Mouse (Mus musculus): ENCODE measurements around the gene Notch2. TPM values are rescaled to one million over a fixed set of nuclear protein-coding genes. Genes with fewer than 3 reads are reported as not detected.

The Notch2 gene
- polyA plus RNA-seq, 1 experiment from 2014 or later, result 33.8 TPM

DNA sequence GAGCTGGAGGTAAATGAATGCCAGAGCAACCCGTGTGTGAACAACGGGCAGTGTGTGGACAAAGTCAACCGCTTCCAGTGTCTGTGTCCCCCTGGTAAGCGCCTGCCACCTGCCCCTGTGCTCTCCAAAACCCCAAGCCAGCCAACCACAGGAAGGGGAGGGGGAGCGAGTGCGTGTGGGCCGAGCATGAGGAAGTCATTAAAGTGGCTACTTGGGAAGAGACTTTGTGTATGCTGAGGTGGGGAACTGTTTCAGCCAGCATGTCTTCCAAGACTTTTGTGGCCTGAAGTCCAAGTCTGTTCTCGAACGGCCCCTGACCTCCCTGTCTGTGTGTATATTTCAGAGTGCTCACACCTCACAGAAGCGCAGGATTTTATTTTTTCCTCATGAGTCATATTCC, 88.2 kb downstream of the Notch2 start:
- peak overlapping the region; percentile 41 for H3K27ac ChIP-seq
- 0 out of 2 replicates have a peak, but pooled peaks cover 5% of the 10 kb centered on the region for H3K9me3 ChIP-seq (replicated peaks)
- H3K4me1 ChIP-seq, result peaks cover 34% of the 10 kb centered on the region
- H3K4me2 ChIP-seq, result no peak overlapping the region
- H3K36me3 ChIP-seq, result peaks cover 98% of the 10 kb centered on the region
- no peak overlapping the region for H3K9ac ChIP-seq
- WGBS, result 68% methylated on average over 10 of the region's 10 CpGs
- H3K27me3 ChIP-seq, result no peaks in the 10 kb centered on the region
- no peak overlapping the region for H3K4me3 ChIP-seq (replicated peaks)
- ATAC-seq (replicated peaks; ENCODE audit: low FRiP score), result no peak

DNA sequence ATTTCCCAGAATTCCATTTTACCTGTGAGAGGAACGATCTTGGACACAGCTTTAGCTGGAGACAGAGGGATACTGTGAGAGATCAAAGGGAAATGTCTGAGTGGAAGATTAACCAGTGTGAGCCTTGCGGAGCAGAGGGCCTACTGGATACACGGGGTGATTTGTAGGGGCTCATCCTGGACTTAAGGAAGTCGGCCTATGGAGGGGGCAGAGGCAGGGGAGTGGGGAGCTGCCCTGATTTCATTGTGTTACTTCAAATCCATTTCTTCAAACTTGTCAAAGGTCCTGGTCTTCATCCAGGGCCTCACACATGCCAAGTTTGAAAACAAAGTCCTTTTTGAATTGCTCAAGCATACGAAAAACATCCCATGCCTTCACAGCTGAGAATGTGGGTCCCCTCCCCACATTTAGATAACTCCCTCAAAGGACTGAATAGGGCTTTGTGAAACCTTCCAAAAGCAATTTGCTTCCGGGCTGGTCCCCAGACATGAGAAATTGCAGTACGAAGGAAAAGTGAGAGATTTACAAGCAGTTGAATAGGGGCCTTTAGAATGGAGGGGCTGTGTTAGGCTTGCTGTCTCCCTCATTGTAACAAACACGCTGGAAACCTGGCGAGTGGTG, 91.6 kb downstream of the Notch2 start:
- H3K4me3 ChIP-seq (replicated peaks), result no peak overlapping the region
- H3K9ac ChIP-seq, result no peak overlapping the region
- H3K9me3 ChIP-seq (replicated peaks), result 0 out of 2 replicates have a peak, but pooled peaks cover 5% of the 10 kb centered on the region
- ATAC-seq (replicated peaks; ENCODE audit: low FRiP score), result peak; percentile 47; the same call in 1 of the 2 replicates
- no peaks in the 10 kb centered on the region for H3K27me3 ChIP-seq
- H3K36me3 ChIP-seq, result peaks cover 100% of the 10 kb centered on the region
- no peak overlapping the region for H3K4me2 ChIP-seq
- peak overlapping the region; percentile 63 for H3K27ac ChIP-seq
- H3K4me1 ChIP-seq, result peaks cover 22% of the 10 kb centered on the region
- WGBS, result 57% methylated on average over 9 of the region's 9 CpGs

- H3K36me3 ChIP-seq, result peaks cover 98% of the 10 kb centered on the region
- H3K4me3 ChIP-seq (replicated peaks), result no peak overlapping the region
- H3K4me2 ChIP-seq, result no peak overlapping the region
- ATAC-seq (replicated peaks; ENCODE audit: low FRiP score), result no peak
- H3K27ac ChIP-seq, result peak overlapping the region; percentile 63
- peaks cover 22% of the 10 kb centered on the region for H3K4me1 ChIP-seq
- no peaks in the 10 kb centered on the region for H3K27me3 ChIP-seq
- H3K9me3 ChIP-seq (replicated peaks), result 0 out of 2 replicates have a peak, but pooled peaks cover 5% of the 10 kb centered on the region
- no peak overlapping the region for H3K9ac ChIP-seq
- WGBS, result 80% methylated on average over 6 of the region's 6 CpGs
Measured at GRCm38 (mm10) chr3:98105496-98105895, 92.2 kb downstream of the Notch2 start.

DNA sequence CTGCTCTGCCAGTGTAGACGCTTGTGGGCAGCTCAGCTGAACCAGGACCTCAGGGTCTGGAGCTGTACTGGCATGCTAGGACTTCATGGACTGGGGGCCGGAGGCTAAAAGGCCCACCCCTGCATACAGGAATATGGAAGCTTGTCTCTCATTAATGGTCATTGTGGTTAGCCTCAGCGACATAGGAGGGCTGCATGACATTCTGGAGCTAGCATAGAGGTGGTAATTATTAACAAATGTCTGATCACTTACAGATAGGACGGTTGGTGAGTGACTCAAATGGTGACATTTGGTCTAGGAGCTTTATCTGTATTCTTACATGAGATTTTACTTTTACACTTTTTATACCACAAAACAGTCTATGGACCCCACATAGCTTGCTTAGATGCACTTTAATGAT, 92.8 kb downstream of the Notch2 start:
- H3K4me2 ChIP-seq, result no peak overlapping the region
- H3K9me3 ChIP-seq (replicated peaks), result 0 out of 2 replicates have a peak, but pooled peaks cover 5% of the 10 kb centered on the region
- ATAC-seq (replicated peaks; ENCODE audit: low FRiP score), result no peak
- H3K27ac ChIP-seq, result peak overlapping the region; percentile 63
- H3K4me3 ChIP-seq (replicated peaks), result no peak overlapping the region
- H3K27me3 ChIP-seq, result no peaks in the 10 kb centered on the region
- H3K4me1 ChIP-seq, result peaks cover 22% of the 10 kb centered on the region
- WGBS, result 64% methylated on average over 4 of the region's 4 CpGs
- H3K9ac ChIP-seq, result no peak overlapping the region
- peaks cover 98% of the 10 kb centered on the region for H3K36me3 ChIP-seq

- no peaks in the 10 kb centered on the region for H3K27me3 ChIP-seq
Measured at GRCm38 (mm10) chr3:98106590-98107313, 93.4 kb downstream of the Notch2 start.

DNA sequence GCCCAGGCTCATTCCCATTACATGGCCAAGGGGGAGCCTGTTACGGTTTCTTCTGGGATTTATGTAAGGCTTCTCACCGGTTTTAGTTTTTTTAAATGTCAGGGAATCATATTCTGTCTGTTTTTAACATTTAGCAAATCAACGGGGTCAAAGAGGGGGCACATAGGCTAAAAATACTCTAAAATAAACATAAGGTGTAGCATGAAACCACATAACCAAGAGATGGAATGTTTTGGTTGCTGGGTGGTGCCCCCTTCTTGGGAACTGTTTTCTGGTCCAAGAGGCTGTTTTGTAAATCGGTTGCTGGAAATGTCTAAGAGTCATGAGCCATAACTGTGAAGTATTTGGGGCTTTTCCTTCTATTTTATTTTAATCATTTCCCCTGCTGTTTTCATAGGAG, 95.1 kb downstream of the Notch2 start:
- ATAC-seq (replicated peaks; ENCODE audit: low FRiP score), result no peak
- Histone ChIP-seq H3K27ac (no peak overlapping the region), H3K36me3 (peaks cover 98% of the 10 kb centered on the region), H3K9me3 (replicated peaks) (no peaks in the 10 kb centered on the region), H3K4me2 (no peak overlapping the region), H3K4me1 (peaks cover 22% of the 10 kb centered on the region), H3K9ac (no peak overlapping the region), H3K4me3 (replicated peaks) (no peak overlapping the region), H3K27me3 (no peaks in the 10 kb centered on the region)
- 57% methylated on average over 4 of the region's 4 CpGs for WGBS

More at GRCm38 (mm10) chr3:98106590-98107313, 93.4 kb downstream of the Notch2 start:
- Histone ChIP-seq H3K4me1 (peaks cover 22% of the 10 kb centered on the region), H3K4me2 (no peak overlapping the region), H3K9ac (no peak overlapping the region), H3K9me3 (replicated peaks) (0 out of 2 replicates have a peak, but pooled peaks cover 5% of the 10 kb centered on the region), H3K36me3 (peaks cover 98% of the 10 kb centered on the region), H3K4me3 (replicated peaks) (no peak overlapping the region), H3K27ac (peak overlapping the region; percentile 63)
- 90% methylated on average over 12 of the region's 12 CpGs for WGBS
- no peak for ATAC-seq (replicated peaks; ENCODE audit: low FRiP score)

GRCm38 (mm10) chr3:98108866-98109265, 95.5 kb downstream of the Notch2 start:
- Histone ChIP-seq H3K27ac (no peak overlapping the region), H3K9me3 (replicated peaks) (no peaks in the 10 kb centered on the region), H3K4me1 (peaks cover 22% of the 10 kb centered on the region), H3K4me3 (replicated peaks) (no peak overlapping the region), H3K27me3 (no peaks in the 10 kb centered on the region), H3K9ac (no peak overlapping the region), H3K36me3 (peaks cover 98% of the 10 kb centered on the region), H3K4me2 (no peak overlapping the region)
- no peak for ATAC-seq (replicated peaks; ENCODE audit: low FRiP score)
- WGBS, result 90% methylated on average over 3 of the region's 3 CpGs

- H3K27ac ChIP-seq, result 0 out of 2 replicates have a peak overlapping the region, but pooled peaks have one; percentile 28
- H3K4me2 ChIP-seq, result no peak overlapping the region
- H3K36me3 ChIP-seq, result peaks cover 97% of the 10 kb centered on the region
- H3K9me3 ChIP-seq (replicated peaks), result no peaks in the 10 kb centered on the region
- WGBS, result 68% methylated on average over 4 of the region's 4 CpGs
- peaks cover 6% of the 10 kb centered on the region for H3K4me1 ChIP-seq
- no peak for ATAC-seq (replicated peaks; ENCODE audit: low FRiP score)
- no peaks in the 10 kb centered on the region for H3K27me3 ChIP-seq
- no peak overlapping the region for H3K4me3 ChIP-seq (replicated peaks)
- no peak overlapping the region for H3K9ac ChIP-seq
Measured at GRCm38 (mm10) chr3:98110610-98111009, 97.3 kb downstream of the Notch2 start.

DNA sequence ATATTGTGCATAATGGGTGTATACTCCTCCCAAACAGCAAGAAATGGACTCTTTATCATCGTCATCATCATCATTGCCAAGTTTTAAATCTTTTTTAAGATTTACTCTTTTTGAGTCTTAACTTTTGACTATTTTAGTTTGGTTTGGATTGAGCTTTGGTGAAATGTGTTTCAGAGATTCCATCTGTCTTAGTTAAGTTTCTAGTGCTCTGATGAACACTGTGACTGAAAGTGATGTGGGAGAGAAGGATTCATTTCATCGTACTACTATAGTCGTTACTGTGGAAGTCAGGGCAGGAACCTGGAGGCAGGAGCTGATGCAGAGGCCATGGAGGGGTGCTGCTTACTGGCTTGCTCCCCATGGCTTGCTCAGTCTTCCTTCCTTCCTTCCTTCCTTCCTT, 104.9 kb downstream of the Notch2 start:
- Histone ChIP-seq H3K36me3 (peaks cover 90% of the 10 kb centered on the region), H3K4me2 (no peak overlapping the region), H3K27ac (no peak overlapping the region), H3K4me3 (replicated peaks) (no peak overlapping the region), H3K4me1 (peaks cover 13% of the 10 kb centered on the region), H3K9me3 (replicated peaks) (no peaks in the 10 kb centered on the region), H3K9ac (no peak overlapping the region), H3K27me3 (no peaks in the 10 kb centered on the region)
- WGBS, result 82% methylated on average over 3 of the region's 3 CpGs
- ATAC-seq (replicated peaks; ENCODE audit: low FRiP score), result no peak

DNA sequence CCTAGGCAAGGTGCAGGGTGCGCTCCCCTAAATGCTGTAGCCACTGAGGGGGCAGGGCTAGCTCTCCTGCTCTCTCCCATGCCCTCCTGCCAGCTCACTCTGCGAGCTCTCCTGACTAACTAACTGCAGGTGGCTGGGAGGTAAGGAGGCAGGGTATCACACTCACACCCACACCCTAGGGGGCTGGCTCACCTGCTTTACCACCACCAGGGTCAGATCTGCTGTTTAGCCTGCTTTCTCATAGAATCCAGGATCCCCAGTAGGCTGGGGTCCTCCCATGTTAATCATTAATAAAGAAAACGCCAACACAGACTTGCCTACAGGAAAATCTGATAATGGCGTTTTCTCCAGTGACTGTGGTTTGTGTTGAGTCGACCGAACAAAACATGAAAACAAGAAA, 106.0 kb downstream of the Notch2 start:
- ATAC-seq (replicated peaks; ENCODE audit: low FRiP score), result peak; percentile 87
- Histone ChIP-seq H3K4me3 (replicated peaks) (no peak overlapping the region), H3K9ac (no peak overlapping the region), H3K27me3 (no peaks in the 10 kb centered on the region), H3K9me3 (replicated peaks) (no peaks in the 10 kb centered on the region), H3K4me1 (peaks cover 13% of the 10 kb centered on the region), H3K4me2 (no peak overlapping the region), H3K36me3 (peaks cover 91% of the 10 kb centered on the region), H3K27ac (peak overlapping the region; percentile 81)
- 63% methylated on average over 6 of the region's 6 CpGs for WGBS

GRCm38 (mm10) chr3:98120884-98121283, 107.6 kb downstream of the Notch2 start:
- no peak overlapping the region for H3K27ac ChIP-seq
- no peaks in the 10 kb centered on the region for H3K27me3 ChIP-seq
- H3K36me3 ChIP-seq, result peaks cover 92% of the 10 kb centered on the region
- no peak for ATAC-seq (replicated peaks; ENCODE audit: low FRiP score)
- H3K4me3 ChIP-seq (replicated peaks), result no peak overlapping the region
- peaks cover 13% of the 10 kb centered on the region for H3K4me1 ChIP-seq
- WGBS, result 63% methylated on average over 6 of the region's 6 CpGs
- no peak overlapping the region for H3K4me2 ChIP-seq
- H3K9me3 ChIP-seq (replicated peaks), result no peaks in the 10 kb centered on the region
- H3K9ac ChIP-seq, result no peak overlapping the region

GRCm38 (mm10) chr3:98127775-98128174, 114.4 kb downstream of the Notch2 start:
- H3K36me3 ChIP-seq, result peaks cover 94% of the 10 kb centered on the region
- no peaks in the 10 kb centered on the region for H3K4me1 ChIP-seq
- ATAC-seq (replicated peaks; ENCODE audit: low FRiP score), result no peak

More at GRCm38 (mm10) chr3:98127775-98128174, 114.4 kb downstream of the Notch2 start:
- Histone ChIP-seq H3K27ac (no peak overlapping the region), H3K4me3 (replicated peaks) (no peak overlapping the region), H3K27me3 (no peaks in the 10 kb centered on the region), H3K9me3 (replicated peaks) (no peaks in the 10 kb centered on the region), H3K9ac (no peak overlapping the region), H3K4me2 (no peak overlapping the region)
- 90% methylated on average over 2 of the region's 2 CpGs for WGBS

Data from kidney, embryonic 15.5 days (tissue).